Mouse (Mus musculus) midbrain, embryonic 12.5 days (tissue): ENCODE data around the gene Vmn1r237. TPM values are rescaled to one million over a fixed set of nuclear protein-coding genes. Genes with fewer than 3 reads are reported as not detected.

Experiments
- ATAC-seq: fragments of 200-750 bp; cut with Nextera tagmentation; 2 replicates; pipeline ENCODE4 v1.8.0; 2017; ENCODE audit warnings: low read depth, moderate TSS enrichment, moderate library complexity; ENCODE audit not compliant: low FRiP score
- H3K27ac ChIP-seq: fragments of 300-500 bp; sonication (generic); replicated peaks from 2 replicates; pipeline ENCODE4 v1.5.1; 2016; ENCODE audit warnings: mild to moderate bottlenecking
- H3K27me3 ChIP-seq: fragments of 300-500 bp; sonication (generic); 2 replicates; pipeline ENCODE4 v1.6.1; 2016; ENCODE audit warnings: mild to moderate bottlenecking
- H3K36me3 ChIP-seq: fragments of 300-500 bp; sonication (generic); 2 replicates; pipeline ENCODE4 v1.6.1; 2016
- H3K4me1 ChIP-seq: fragments of 300-500 bp; sonication (generic); 2 replicates; pipeline ENCODE4 v1.6.1; 2016
- H3K4me2 ChIP-seq: fragments of 300-500 bp; sonication (generic); replicated peaks from 2 replicates; pipeline ENCODE4 v1.6.1; 2016; ENCODE audit warnings: mild to moderate bottlenecking, moderate library complexity
- H3K4me3 ChIP-seq: fragments of 300-500 bp; sonication (generic); 2 replicates; pipeline ENCODE4 v1.5.1; 2016; ENCODE audit warnings: mild to moderate bottlenecking
- H3K9ac ChIP-seq: fragments of 300-500 bp; sonication (generic); replicated peaks from 2 replicates; pipeline ENCODE4 v1.6.1; 2016; ENCODE audit warnings: mild to moderate bottlenecking, moderate library complexity
- H3K9me3 ChIP-seq: fragments of 300-500 bp; sonication (generic); 2 replicates; pipeline ENCODE4 v1.6.1; 2016; ENCODE audit warnings: mild to moderate bottlenecking
- WGBS: fragments of 180-500 bp; shearing (Covaris S2); methylation state at CpG from one replicate; pipeline ENCODE4 v1.1.7; 2016; 5-methylcytosine and 5-hydroxymethylcytosine counted together
- microRNA-seq: library from miRNA; unstranded; fragments of <30 nt; microRNA quantifications from one replicate; pipeline ENCODE4, GENCODE M21; 2017
- polyA plus RNA-seq: library from polyadenylated mRNA; unstranded; fragments of >200 nt; fragmentation: Nextera tagmentation; extraction: Ambion mirVana; gene quantifications from 2 replicates; pipeline ENCODE4 v1.2.1, GENCODE M21; 2016

Vmn1r237 gene
- polyA plus RNA-seq = not detected in 2 replicates

GRCm38 (mm10) chr17:21311565-21311964 lies at the start of gene Vmn1r237:
TSS of gene Vmn1r237 (plus strand) at chr17:21311865.
- H3K36me3 ChIP-seq = no peaks in the 10 kb centered on the region
- ATAC-seq = no peak
- no peak within 1 kb of the TSS for H3K9ac ChIP-seq
- H3K4me1 ChIP-seq = no peaks in the 10 kb centered on the region
- H3K27me3 ChIP-seq = no peaks in the 10 kb centered on the region
- peaks cover 10% of the 10 kb centered on the region; the same call in 1 of the 2 replicates for H3K9me3 ChIP-seq
- H3K4me3 ChIP-seq = no peak within 1 kb of the TSS
- no peak within 1 kb of the TSS for H3K4me2 ChIP-seq
- H3K27ac ChIP-seq = no peak within 1 kb of the TSS

DNA sequence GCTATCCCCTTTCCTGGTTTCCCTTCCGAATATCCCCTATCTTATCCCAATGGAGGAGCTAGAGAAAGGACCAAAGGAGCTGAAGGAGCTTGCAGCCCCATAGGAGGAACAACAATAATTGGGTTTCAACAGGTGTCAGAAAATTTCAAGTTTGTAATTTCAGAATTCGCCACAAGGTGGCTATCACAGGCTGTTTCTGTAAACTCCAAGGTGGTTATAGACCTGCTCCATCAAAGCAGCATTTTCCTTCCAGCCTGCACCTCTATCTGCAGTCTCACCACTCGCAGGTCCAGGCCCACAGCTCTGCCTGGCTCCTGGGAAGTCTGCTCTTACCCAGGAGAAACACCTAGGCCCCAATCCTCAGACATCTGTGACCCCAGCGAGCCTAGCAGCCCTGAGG lies 39.6 kb upstream of the Vmn1r237 start:
- H3K27ac ChIP-seq = no peak overlapping the region
- 10% methylated on average over 4 of the region's 4 CpGs for WGBS

DNA sequence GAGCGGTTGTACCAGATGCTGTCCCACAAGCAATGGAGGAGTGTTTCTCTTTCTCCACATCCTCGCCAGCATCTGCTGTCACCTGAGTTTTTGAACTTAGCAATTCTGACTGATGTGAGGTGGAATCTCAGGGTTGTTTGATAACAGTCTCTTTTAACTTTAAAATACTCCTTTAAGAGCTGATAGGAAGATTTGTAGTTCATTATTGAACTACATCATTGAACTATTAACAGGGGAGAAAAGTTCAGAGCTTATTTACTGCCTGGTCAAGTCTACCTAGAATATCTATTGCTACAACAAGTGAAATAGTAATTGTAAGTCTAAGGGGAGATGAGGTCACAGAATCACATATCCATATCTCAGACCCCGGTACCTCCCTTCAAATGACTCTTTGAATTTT lies 29.0 kb upstream of the Vmn1r237 start, which contains the start of gene Vmn1r236:
Gene Vmn1r236 (plus strand): TSS at position 301 of the 400 bp plus-strand sequence.
- 78% methylated on average over 3 of the region's 3 CpGs for WGBS
- no peak within 1 kb of the TSS for H3K9ac ChIP-seq
- no peak for ATAC-seq
- no peaks in the 10 kb centered on the region for H3K27me3 ChIP-seq
- H3K4me1 ChIP-seq = no peaks in the 10 kb centered on the region
- H3K27ac ChIP-seq = no peak within 1 kb of the TSS
- no peak within 1 kb of the TSS for H3K4me3 ChIP-seq
- H3K4me2 ChIP-seq = no peak within 1 kb of the TSS
- no peaks in the 10 kb centered on the region for H3K36me3 ChIP-seq
- peaks cover 5% of the 10 kb centered on the region; the same call in 1 of the 2 replicates for H3K9me3 ChIP-seq

More for the DNA sequence above, 39.6 kb upstream of the Vmn1r237 start:
- Histone ChIP-seq H3K9ac (no peak overlapping the region), H3K4me2 (no peak overlapping the region), H3K4me1 (no peaks in the 10 kb centered on the region), H3K9me3 (no peaks in the 10 kb centered on the region), H3K36me3 (no peaks in the 10 kb centered on the region), H3K4me3 (no peak overlapping the region), H3K27me3 (no peaks in the 10 kb centered on the region)
- ATAC-seq = peak; percentile 60

- no peaks in the 10 kb centered on the region for H3K4me1 ChIP-seq
- H3K4me3 ChIP-seq = no peak overlapping the region
- H3K9ac ChIP-seq = no peak overlapping the region
- no peak overlapping the region for H3K4me2 ChIP-seq
- peaks cover 5% of the 10 kb centered on the region; the same call in 1 of the 2 replicates for H3K9me3 ChIP-seq
- H3K27me3 ChIP-seq = no peaks in the 10 kb centered on the region
- H3K36me3 ChIP-seq = no peaks in the 10 kb centered on the region
- no peak for ATAC-seq
- H3K27ac ChIP-seq = no peak overlapping the region
These were observed 27.3 kb upstream of the Vmn1r237 start for GRCm38 (mm10) chr17:21284395-21284794.

GRCm38 (mm10) chr17:21289695-21290094 lies 22.0 kb upstream of the Vmn1r237 start:
- Histone ChIP-seq H3K9ac (no peak overlapping the region), H3K4me1 (no peaks in the 10 kb centered on the region), H3K36me3 (no peaks in the 10 kb centered on the region), H3K4me3 (no peak overlapping the region), H3K27me3 (no peaks in the 10 kb centered on the region), H3K9me3 (no peaks in the 10 kb centered on the region; the same call in 1 of the 2 replicates), H3K27ac (no peak overlapping the region), H3K4me2 (no peak overlapping the region)
- no peak for ATAC-seq

Small RNA genes lying within 50 kb of the gene (microRNA-seq; reads per million reads assigned to microRNA genes)
- gene Gm26384 = not detected

Other genes with a start within 250 kb of the Vmn1r237 start
- gene Vmn1r234, start 85.8 kb upstream of the Vmn1r237 start, polyA plus RNA-seq = not detected in 2 replicates
- not detected in 2 replicates for gene Vmn1r235, start 55.5 kb upstream of the Vmn1r237 start, polyA plus RNA-seq
- gene Vmn1r236, start 28.9 kb upstream of the Vmn1r237 start, polyA plus RNA-seq = not detected in 2 replicates
- gene Zfp677, start 71.9 kb downstream of the Vmn1r237 start, polyA plus RNA-seq = 2.7 and 2.8 TPM in 2 replicates
- 2.8 and 3.4 TPM in 2 replicates for gene Zfp54, start 111.4 kb downstream of the Vmn1r237 start, polyA plus RNA-seq
- 14.0 and 14.2 TPM in 2 replicates for gene Zfp51, start 138.5 kb downstream of the Vmn1r237 start, polyA plus RNA-seq
- 8.4 and 8.5 TPM in 2 replicates for gene Zfp53, start 177.1 kb downstream of the Vmn1r237 start, polyA plus RNA-seq
- 2.0 TPM in 2 replicates for gene Zfp52, start 223.7 kb downstream of the Vmn1r237 start, polyA plus RNA-seq